Mouse (Mus musculus) embryonic facial prominence, embryonic 14.5 days (tissue): ENCODE results near the gene Fkbp14. TPM values are rescaled to one million over a fixed set of nuclear protein-coding genes. Genes with fewer than 3 reads are reported as not detected.

ENCODE experiments used
- ATAC-seq: fragments of 200-750 bp; cut with Nextera tagmentation; 2 replicates; pipeline ENCODE4 v1.8.0; 2017; ENCODE audit warnings: low read depth, moderate number of reproducible peaks, moderate TSS enrichment
- DNase-seq: peaks from one replicate; pipeline ENCODE4 v3.0.0-alpha.2; 2015; ENCODE audit warnings: low spot score
- H3K27ac ChIP-seq: fragments of 300-500 bp; sonication (generic); replicated peaks from 2 replicates; pipeline ENCODE4 v1.5.1; 2014; ENCODE audit warnings: low read depth, mild to moderate bottlenecking, low read length, moderate library complexity
- H3K27me3 ChIP-seq: fragments of 300-500 bp; sonication (generic); replicated peaks from 2 replicates; pipeline ENCODE4 v1.6.1; 2014; ENCODE audit warnings: low read length; ENCODE audit not compliant: control insufficient read depth, insufficient read depth
- H3K36me3 ChIP-seq: fragments of 300-500 bp; sonication (generic); 2 replicates; pipeline ENCODE4 v1.6.1; 2014; ENCODE audit warnings: low read length, mixed read lengths; ENCODE audit not compliant: control insufficient read depth, insufficient read depth
- H3K4me1 ChIP-seq: fragments of 300-500 bp; sonication (generic); 2 replicates; pipeline ENCODE4 v1.6.1; 2014; ENCODE audit warnings: antibody characterized with exemption, low read length; ENCODE audit not compliant: control insufficient read depth, insufficient read depth
- H3K4me2 ChIP-seq: fragments of 300-500 bp; sonication (generic); 2 replicates; pipeline ENCODE4 v1.6.1; 2014; ENCODE audit warnings: low read depth, mild to moderate bottlenecking, low read length, moderate library complexity, mixed read lengths
- H3K4me3 ChIP-seq: fragments of 300-500 bp; sonication (generic); 2 replicates; pipeline ENCODE4 v1.5.1; 2014; ENCODE audit warnings: low read depth, mild to moderate bottlenecking, low read length
- H3K9ac ChIP-seq: fragments of 300-500 bp; sonication (generic); 2 replicates; pipeline ENCODE4 v1.6.1; 2014; ENCODE audit warnings: low read depth, mild to moderate bottlenecking, low read length, moderate library complexity, mixed read lengths
- H3K9me3 ChIP-seq: fragments of 300-500 bp; sonication (generic); 2 replicates; pipeline ENCODE4 v1.6.1; 2016; ENCODE audit warnings: low read length; ENCODE audit not compliant: control insufficient read depth
- WGBS: fragments of 180-500 bp; shearing (Covaris S2); extraction: QIAGEN DNeasy Blood & Tissue Kit; methylation state at CpG from one replicate; pipeline ENCODE4 v1.1.7; 2014; 5-methylcytosine and 5-hydroxymethylcytosine counted together
- polyA plus RNA-seq: library from polyadenylated mRNA; unstranded; fragments of >200 nt; fragmentation: Nextera tagmentation; extraction: Ambion mirVana; gene quantifications from 2 replicates; pipeline ENCODE4 v1.2.1, GENCODE M21; 2014

Gene Fkbp14
- polyA plus RNA-seq, 1 experiment from 2014 or later, result 81.1 TPM

- Histone ChIP-seq H3K9ac (no peak overlapping the region), H3K36me3 (no peaks in the 10 kb centered on the region), H3K9me3 (no peaks in the 10 kb centered on the region), H3K4me2 (no peak overlapping the region), H3K27me3 (no peaks in the 10 kb centered on the region), H3K4me1 (0 out of 2 replicates have a peak, but pooled peaks cover 13% of the 10 kb centered on the region), H3K27ac (no peak overlapping the region), H3K4me3 (no peak overlapping the region)
- WGBS, result 48% methylated on average over 4 of the region's 4 CpGs
- ATAC-seq, result no peak
- no peak for DNase-seq
Measured at GRCm38 (mm10) chr6:54549311-54549710, 47.8 kb downstream of the Fkbp14 start.

GRCm38 (mm10) chr6:54548314-54549019 is 48.6 kb downstream of the Fkbp14 start:
- Histone ChIP-seq H3K36me3 (no peaks in the 10 kb centered on the region), H3K4me2 (no peak overlapping the region), H3K4me3 (no peak overlapping the region), H3K27ac (no peak overlapping the region), H3K9me3 (0 out of 2 replicates have a peak, but pooled peaks cover 2% of the 10 kb centered on the region), H3K9ac (no peak overlapping the region), H3K27me3 (no peaks in the 10 kb centered on the region), H3K4me1 (0 out of 2 replicates have a peak, but pooled peaks cover 13% of the 10 kb centered on the region)
- DNase-seq, result peak; percentile 26
- 41% methylated on average over 13 of the region's 13 CpGs for WGBS
- 0 out of 2 replicates have a peak, but pooled peaks have one; percentile 20 for ATAC-seq

GRCm38 (mm10) chr6:54543646-54544045 is 53.5 kb downstream of the Fkbp14 start:
- ATAC-seq (no peak), DNase-seq (no peak)
- Histone ChIP-seq H3K27me3 (no peaks in the 10 kb centered on the region), H3K4me3 (no peak overlapping the region), H3K36me3 (no peaks in the 10 kb centered on the region), H3K4me2 (no peak overlapping the region), H3K9ac (no peak overlapping the region), H3K4me1 (0 out of 2 replicates have a peak, but pooled peaks cover 8% of the 10 kb centered on the region), H3K9me3 (0 out of 2 replicates have a peak, but pooled peaks cover 6% of the 10 kb centered on the region), H3K27ac (no peak overlapping the region)
- 75% methylated on average over 2 of the region's 2 CpGs for WGBS

GRCm38 (mm10) chr6:54542836-54543235 is 54.3 kb downstream of the Fkbp14 start:
- DNase-seq (no peak), ATAC-seq (no peak)
- H3K4me2 ChIP-seq, result no peak overlapping the region
- no peak overlapping the region for H3K27ac ChIP-seq
- H3K4me3 ChIP-seq, result no peak overlapping the region
- no peaks in the 10 kb centered on the region for H3K27me3 ChIP-seq
- H3K9ac ChIP-seq, result no peak overlapping the region
- 0 out of 2 replicates have a peak, but pooled peaks cover 4% of the 10 kb centered on the region for H3K4me1 ChIP-seq
- no peaks in the 10 kb centered on the region for H3K36me3 ChIP-seq
- 0 out of 2 replicates have a peak, but pooled peaks cover 6% of the 10 kb centered on the region for H3K9me3 ChIP-seq
- WGBS, result 75% methylated on average over 7 of the region's 7 CpGs

- Histone ChIP-seq H3K4me1 (0 out of 2 replicates have a peak, but pooled peaks cover 4% of the 10 kb centered on the region), H3K27me3 (no peaks in the 10 kb centered on the region), H3K4me3 (no peak overlapping the region), H3K9me3 (0 out of 2 replicates have a peak, but pooled peaks cover 6% of the 10 kb centered on the region), H3K4me2 (no peak overlapping the region), H3K27ac (no peak overlapping the region), H3K9ac (no peak overlapping the region), H3K36me3 (no peaks in the 10 kb centered on the region)
- DNase-seq (peak; percentile 36), ATAC-seq (no peak)
- 62% methylated on average over 9 of the region's 9 CpGs for WGBS
Measured at GRCm38 (mm10) chr6:54540252-54540887, 56.7 kb downstream of the Fkbp14 start.

GRCm38 (mm10) chr6:54539396-54539795 is 57.7 kb downstream of the Fkbp14 start:
- ATAC-seq (no peak), DNase-seq (no peak)
- 0 out of 2 replicates have a peak, but pooled peaks cover 4% of the 10 kb centered on the region for H3K4me1 ChIP-seq
- no peaks in the 10 kb centered on the region for H3K36me3 ChIP-seq
- no peak overlapping the region for H3K4me2 ChIP-seq
- 89% methylated on average over 7 of the region's 7 CpGs for WGBS
- no peaks in the 10 kb centered on the region for H3K27me3 ChIP-seq
- no peak overlapping the region for H3K4me3 ChIP-seq
- 0 out of 2 replicates have a peak, but pooled peaks cover 6% of the 10 kb centered on the region for H3K9me3 ChIP-seq
- H3K27ac ChIP-seq, result no peak overlapping the region
- H3K9ac ChIP-seq, result no peak overlapping the region

GRCm38 (mm10) chr6:54538773-54539173 is 58.3 kb downstream of the Fkbp14 start:
- Histone ChIP-seq H3K9ac (no peak overlapping the region), H3K27me3 (no peaks in the 10 kb centered on the region), H3K27ac (no peak overlapping the region), H3K4me2 (no peak overlapping the region), H3K36me3 (no peaks in the 10 kb centered on the region), H3K9me3 (0 out of 2 replicates have a peak, but pooled peaks cover 6% of the 10 kb centered on the region), H3K4me1 (0 out of 2 replicates have a peak, but pooled peaks cover 4% of the 10 kb centered on the region), H3K4me3 (no peak overlapping the region)
- peak; percentile 55 for ATAC-seq
- WGBS, result 22% methylated on average over 2 of the region's 3 CpGs
- DNase-seq, result no peak

- H3K27ac ChIP-seq, result no peak overlapping the region
- DNase-seq (no peak), ATAC-seq (no peak)
- WGBS, result 77% methylated on average over 7 of the region's 7 CpGs
- no peak overlapping the region for H3K9ac ChIP-seq
- H3K9me3 ChIP-seq, result no peaks in the 10 kb centered on the region
- no peaks in the 10 kb centered on the region for H3K27me3 ChIP-seq
- H3K4me3 ChIP-seq, result no peak overlapping the region
- no peaks in the 10 kb centered on the region for H3K36me3 ChIP-seq
- no peak overlapping the region for H3K4me2 ChIP-seq
- H3K4me1 ChIP-seq, result 0 out of 2 replicates have a peak, but pooled peaks cover 4% of the 10 kb centered on the region
Measured at GRCm38 (mm10) chr6:54537053-54537452, 60.1 kb downstream of the Fkbp14 start.
